Mouse (Mus musculus): ENCODE data around the gene Rrp7a. TPM values are rescaled to one million over a fixed set of nuclear protein-coding genes. Genes with fewer than 3 reads are reported as not detected.

Gene Rrp7a
- polyA plus RNA-seq, 1 experiment: 171 TPM

DNA sequence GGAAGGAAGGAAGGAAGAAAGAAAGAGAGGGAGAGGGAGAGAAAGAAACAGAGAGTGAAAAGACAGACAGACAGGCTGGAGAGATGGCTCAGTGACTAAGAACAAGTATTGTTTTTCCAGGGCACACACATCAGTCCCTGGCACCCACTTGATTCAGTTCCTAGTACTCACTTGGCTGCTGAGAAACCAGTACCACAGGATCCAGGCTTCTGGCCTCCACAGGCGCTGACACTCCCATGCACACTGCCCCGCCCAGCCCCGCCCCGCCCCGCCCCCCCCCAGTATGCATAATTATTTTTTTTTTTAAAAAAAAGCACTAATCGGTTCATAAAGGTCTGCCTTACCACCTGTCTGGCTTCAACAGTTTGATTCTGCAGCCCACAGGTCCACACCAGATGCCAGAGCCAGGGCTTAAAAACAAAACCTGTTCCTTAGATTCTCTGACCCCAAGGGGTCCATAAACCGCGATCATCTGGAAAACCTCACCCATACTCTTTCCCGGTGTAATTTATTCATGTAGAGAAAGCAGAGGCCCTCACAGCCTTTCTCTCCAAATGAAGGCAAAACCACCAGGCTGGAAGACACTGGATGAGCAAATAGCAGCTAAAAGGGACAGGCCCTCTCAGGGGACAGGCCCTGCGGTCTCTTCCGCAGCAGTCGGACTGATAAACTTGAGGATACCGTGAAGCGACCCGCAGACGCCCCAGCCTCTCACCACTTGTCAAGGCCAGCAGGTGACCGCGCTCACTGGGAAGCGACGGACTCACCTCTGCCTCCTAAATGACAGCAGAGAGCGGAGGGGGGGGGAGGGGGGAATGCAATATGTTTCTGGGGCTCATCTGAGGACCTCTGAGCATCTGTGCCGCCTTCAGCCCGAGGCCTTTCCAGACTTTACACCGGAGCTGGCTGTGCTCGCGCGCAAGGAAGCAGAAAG, 33.8 kb downstream of the Rrp7a start:
- H3K4me3 ChIP-seq (ENCODE audit: insufficient read depth, poor library complexity, severe bottlenecking): no peak overlapping the region
- H3K27me3 ChIP-seq (ENCODE audit: control insufficient read depth, insufficient read depth, insufficient read length): peaks cover 19% of the 10 kb centered on the region
- no peaks in the 10 kb centered on the region for H3K79me3 ChIP-seq (ENCODE audit: low read depth)
- no peak overlapping the region for H3ac ChIP-seq (ENCODE audit: control insufficient read depth, insufficient read length, low read depth)
- H3K36me3 ChIP-seq (ENCODE audit: control insufficient read depth, insufficient read depth): no peaks in the 10 kb centered on the region
- no peak for TF ChIP-seq MYOG (IDR thresholded peaks at IDR 0.05; ENCODE audit: control insufficient read depth, extremely low read depth, insufficient read length)
- no peak for TF ChIP-seq CEBPB (IDR thresholded peaks at IDR 0.05; ENCODE audit: low read depth)
- TF ChIP-seq MAX (IDR thresholded peaks at IDR 0.05): no peak
- no peak for TF ChIP-seq CTCF (IDR thresholded peaks at IDR 0.05; ENCODE audit: control insufficient read depth, insufficient read depth, insufficient read length)
- no peak for TF ChIP-seq MYOD1 (IDR thresholded peaks at IDR 0.05; ENCODE audit: control insufficient read depth, insufficient read length, low read depth)
- no peak for TF ChIP-seq FOSL1 (IDR thresholded peaks at IDR 0.05; ENCODE audit: insufficient read depth, low read length, poor library complexity, severe bottlenecking)
- TF ChIP-seq USF1 (IDR thresholded peaks at IDR 0.05; ENCODE audit: low read depth): no peak
- H3K79me2 ChIP-seq (ENCODE audit: control insufficient read depth, insufficient read depth): no peaks in the 10 kb centered on the region

DNA sequence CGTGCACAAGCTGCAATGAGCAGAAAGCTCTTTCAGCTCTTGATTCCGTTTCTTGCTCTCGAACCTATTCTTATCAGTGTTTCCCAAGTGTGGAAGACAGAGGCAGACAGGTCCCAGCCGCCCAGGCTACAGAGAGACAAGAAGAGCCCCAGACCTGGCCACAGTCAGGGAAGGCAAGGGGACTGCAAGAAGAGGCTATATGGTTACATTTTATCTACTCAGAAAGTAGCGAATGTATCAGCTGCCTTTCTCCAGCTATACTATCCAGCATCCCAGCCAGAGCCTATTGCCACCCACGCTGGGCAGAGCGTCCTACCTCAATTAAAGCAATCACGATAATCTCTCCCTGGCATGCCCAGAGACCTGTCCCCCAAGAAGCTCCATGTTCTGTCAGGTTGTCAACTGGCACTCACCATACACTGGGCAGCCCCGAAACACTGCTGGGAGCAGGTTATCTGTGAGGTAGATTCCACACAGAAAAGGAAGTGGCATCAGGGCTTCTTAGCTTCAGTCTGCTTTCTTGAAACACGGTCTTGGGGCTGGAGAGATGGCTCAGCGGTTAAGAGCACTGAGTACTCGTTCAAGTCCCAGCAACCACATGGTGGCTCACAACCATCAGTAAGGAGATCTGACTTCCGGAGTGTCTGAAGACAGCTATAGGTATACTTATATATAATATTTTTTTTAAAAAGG, 35.8 kb downstream of the Rrp7a start:
- peaks cover 27% of the 10 kb centered on the region for H3K27me3 ChIP-seq (ENCODE audit: control insufficient read depth, insufficient read depth, insufficient read length)
- TF ChIP-seq MYOG (IDR thresholded peaks at IDR 0.05; ENCODE audit: control insufficient read depth, extremely low read depth, insufficient read length): no peak
- TF ChIP-seq MYOD1 (IDR thresholded peaks at IDR 0.05; ENCODE audit: control insufficient read depth, insufficient read length, low read depth): no peak
- no peak overlapping the region for H3ac ChIP-seq (ENCODE audit: control insufficient read depth, insufficient read length, low read depth)
- no peaks in the 10 kb centered on the region for H3K79me3 ChIP-seq (ENCODE audit: low read depth)
- no peak overlapping the region for H3K4me3 ChIP-seq (ENCODE audit: insufficient read depth, poor library complexity, severe bottlenecking)
- H3K36me3 ChIP-seq (ENCODE audit: control insufficient read depth, insufficient read depth): no peaks in the 10 kb centered on the region
- no peaks in the 10 kb centered on the region for H3K79me2 ChIP-seq (ENCODE audit: control insufficient read depth, insufficient read depth)

DNA sequence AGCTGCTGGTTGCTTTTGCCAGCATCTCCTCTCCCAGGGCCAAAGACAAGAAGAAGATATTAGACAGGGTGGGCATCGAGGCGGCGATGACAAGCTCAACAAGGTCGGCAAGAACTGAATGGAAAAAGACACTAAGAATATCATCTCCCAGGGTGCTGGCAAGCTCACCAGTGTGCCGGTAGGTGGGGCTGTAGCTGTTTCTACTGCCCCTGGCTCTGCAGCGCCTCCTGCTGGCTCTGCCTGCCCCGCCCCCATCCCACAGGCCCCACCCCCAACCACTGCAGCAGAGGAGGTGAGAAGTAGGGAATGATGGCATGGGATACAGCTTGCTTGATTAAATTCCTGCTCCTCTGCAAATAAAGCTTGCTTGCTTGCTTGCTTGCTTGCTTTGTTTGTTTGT, 36.7 kb downstream of the Rrp7a start:
- Histone ChIP-seq H3K79me3 (ENCODE audit: low read depth) (no peaks in the 10 kb centered on the region), H3K36me3 (ENCODE audit: control insufficient read depth, insufficient read depth) (no peaks in the 10 kb centered on the region), H3K4me3 (ENCODE audit: insufficient read depth, poor library complexity, severe bottlenecking) (no peak overlapping the region), H3ac (ENCODE audit: control insufficient read depth, insufficient read length, low read depth) (no peak overlapping the region), H3K79me2 (ENCODE audit: control insufficient read depth, insufficient read depth) (no peaks in the 10 kb centered on the region), H3K27me3 (ENCODE audit: control insufficient read depth, insufficient read depth, insufficient read length) (peaks cover 33% of the 10 kb centered on the region)
- no peak for TF ChIP-seq MAX (IDR thresholded peaks at IDR 0.05)
- no peak for TF ChIP-seq CEBPB (IDR thresholded peaks at IDR 0.05; ENCODE audit: low read depth)
- no peak for TF ChIP-seq MYOG (IDR thresholded peaks at IDR 0.05; ENCODE audit: control insufficient read depth, extremely low read depth, insufficient read length)
- peak; percentile 96 for TF ChIP-seq CTCF (IDR thresholded peaks at IDR 0.05; ENCODE audit: control insufficient read depth, insufficient read depth, insufficient read length)
- no peak for TF ChIP-seq FOSL1 (IDR thresholded peaks at IDR 0.05; ENCODE audit: insufficient read depth, low read length, poor library complexity, severe bottlenecking)
- no peak for TF ChIP-seq MYOD1 (IDR thresholded peaks at IDR 0.05; ENCODE audit: control insufficient read depth, insufficient read length, low read depth)

DNA sequence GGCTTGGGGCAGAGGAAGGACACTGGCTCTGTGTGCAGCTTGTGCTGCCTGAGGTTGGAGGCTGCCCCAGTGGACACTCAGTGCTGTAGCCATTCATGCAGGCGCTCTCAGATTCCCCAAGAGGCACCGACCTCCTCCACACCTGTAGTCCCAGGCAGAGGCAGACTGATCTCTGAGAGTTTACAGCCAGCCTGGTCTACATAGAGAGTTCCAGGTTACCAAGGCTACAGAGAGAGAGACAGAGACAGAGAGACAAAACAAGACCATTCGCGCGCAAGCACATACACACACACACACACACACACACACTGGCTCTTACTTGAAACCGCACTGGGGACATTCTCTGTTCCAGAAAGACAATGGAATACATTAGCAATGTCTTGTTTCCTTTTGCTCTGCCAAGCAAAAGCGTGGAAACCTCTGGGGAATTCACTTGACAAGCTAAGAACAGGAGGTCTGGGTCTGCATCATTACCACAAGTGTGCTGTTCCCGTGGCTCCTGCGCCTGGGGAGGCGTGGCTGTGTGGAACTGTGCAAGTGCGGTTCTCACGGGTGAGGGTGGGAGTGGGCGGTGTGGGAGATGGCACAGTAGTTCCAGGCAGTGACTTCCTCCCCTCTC, 38.5 kb downstream of the Rrp7a start:
- Histone ChIP-seq H3K79me3 (ENCODE audit: low read depth) (no peaks in the 10 kb centered on the region), H3K4me3 (ENCODE audit: insufficient read depth, poor library complexity, severe bottlenecking) (no peak overlapping the region), H3K27me3 (ENCODE audit: control insufficient read depth, insufficient read depth, insufficient read length) (peaks cover 30% of the 10 kb centered on the region), H3K79me2 (ENCODE audit: control insufficient read depth, insufficient read depth) (no peaks in the 10 kb centered on the region), H3ac (ENCODE audit: control insufficient read depth, insufficient read length, low read depth) (no peak overlapping the region), H3K36me3 (ENCODE audit: control insufficient read depth, insufficient read depth) (no peaks in the 10 kb centered on the region)
- TF ChIP-seq MYOD1 (IDR thresholded peaks at IDR 0.05; ENCODE audit: control insufficient read depth, insufficient read length, low read depth) (no peak), FOSL1 (IDR thresholded peaks at IDR 0.05; ENCODE audit: insufficient read depth, low read length, poor library complexity, severe bottlenecking) (no peak), CEBPB (IDR thresholded peaks at IDR 0.05; ENCODE audit: low read depth) (no peak), MYOG (IDR thresholded peaks at IDR 0.05; ENCODE audit: control insufficient read depth, extremely low read depth, insufficient read length) (no peak), USF1 (IDR thresholded peaks at IDR 0.05; ENCODE audit: low read depth) (no peak), MAX (IDR thresholded peaks at IDR 0.05) (no peak), CTCF (IDR thresholded peaks at IDR 0.05; ENCODE audit: control insufficient read depth, insufficient read depth, insufficient read length) (no peak)

DNA sequence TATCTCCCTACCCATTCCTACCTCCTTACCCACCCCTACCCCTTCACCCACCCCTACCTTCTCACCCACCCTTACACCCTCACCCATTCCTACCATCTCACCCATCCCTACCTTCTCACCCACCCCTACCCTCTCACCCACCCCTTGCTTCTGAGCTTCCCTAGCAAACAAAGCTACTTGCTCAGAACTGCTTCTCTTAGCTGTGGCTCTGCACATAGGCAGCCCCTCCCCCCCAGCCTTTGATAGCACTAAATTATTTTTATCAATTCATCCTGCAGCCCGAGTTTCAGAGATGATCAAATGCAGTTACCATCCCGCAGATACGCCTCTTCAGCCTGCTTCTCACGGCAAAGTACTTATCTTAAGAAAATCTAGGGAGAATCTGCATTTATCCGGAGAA, 39.1 kb downstream of the Rrp7a start:
- H3K79me3 ChIP-seq (ENCODE audit: low read depth): no peaks in the 10 kb centered on the region
- H3K4me3 ChIP-seq (ENCODE audit: insufficient read depth, poor library complexity, severe bottlenecking): no peak overlapping the region
- H3K27me3 ChIP-seq (ENCODE audit: control insufficient read depth, insufficient read depth, insufficient read length): peaks cover 34% of the 10 kb centered on the region
- no peak overlapping the region for H3ac ChIP-seq (ENCODE audit: control insufficient read depth, insufficient read length, low read depth)
- no peaks in the 10 kb centered on the region for H3K36me3 ChIP-seq (ENCODE audit: control insufficient read depth, insufficient read depth)
- TF ChIP-seq CEBPB (IDR thresholded peaks at IDR 0.05; ENCODE audit: low read depth) (no peak), USF1 (IDR thresholded peaks at IDR 0.05; ENCODE audit: low read depth) (no peak), MYOD1 (IDR thresholded peaks at IDR 0.05; ENCODE audit: control insufficient read depth, insufficient read length, low read depth) (no peak), CTCF (IDR thresholded peaks at IDR 0.05; ENCODE audit: control insufficient read depth, insufficient read depth, insufficient read length) (no peak), MAX (IDR thresholded peaks at IDR 0.05) (no peak)
- no peaks in the 10 kb centered on the region for H3K79me2 ChIP-seq (ENCODE audit: control insufficient read depth, insufficient read depth)
